Mouse (Mus musculus) heart, postnatal 0 days (tissue): Measurements from ENCODE around the gene Alox5ap.
A peak's percentile ranks its signal among the peaks of the same experiment; 100 is the strongest.

Experiments used
- CTCF ChIP-seq: IDR thresholded peaks from 2 replicates; pipeline ENCODE4 v1.5.1; 2016; ENCODE audit warnings: antibody characterized with exemption, control low read depth, low read depth
- EP300 ChIP-seq: IDR thresholded peaks from 2 replicates; pipeline ENCODE4 v1.6.1; 2016; ENCODE audit warnings: antibody characterized with exemption, low read depth

DNA sequence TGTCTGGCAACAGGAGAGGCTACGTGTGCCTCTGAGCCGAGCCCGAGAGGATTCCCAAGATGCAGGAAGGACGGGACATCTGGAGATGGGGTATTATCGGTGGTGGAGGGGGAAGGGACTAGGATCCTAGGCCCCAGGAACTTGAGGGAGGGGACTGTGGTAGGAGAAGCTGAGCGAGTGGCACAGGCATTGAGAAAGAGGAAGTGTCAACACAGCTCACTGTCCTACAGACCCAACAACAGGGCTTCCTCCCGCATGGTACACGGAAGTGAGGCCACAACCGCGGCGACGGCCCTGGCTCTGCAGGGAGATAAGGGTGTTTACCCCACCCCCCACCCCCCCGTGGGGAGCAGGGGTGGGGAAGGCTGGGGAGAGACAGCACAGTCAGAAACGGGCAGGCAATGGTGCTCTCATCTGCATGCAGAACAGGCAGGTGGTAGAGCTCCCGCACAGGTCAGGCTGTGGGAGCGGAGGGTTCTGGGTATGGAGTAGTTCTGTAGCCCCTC lies 18.5 kb upstream of the Alox5ap start:
- TF ChIP-seq CTCF, result no peak
- TF ChIP-seq EP300, result 0 out of 2 replicates have a peak, but pooled peaks have one; percentile 25
